Mouse (Mus musculus) liver, postnatal 0 days (tissue): Measurements from ENCODE around the gene Sult1c2. TPM values are rescaled to one million over a fixed set of nuclear protein-coding genes. Genes with fewer than 3 reads are reported as not detected.
"Not testable (repeated sequence)": the region's sequence is repeated elsewhere in the genome, so short reads cannot be mapped to it uniquely, and the experiment has no call there.

ENCODE experiments used
- ATAC-seq: fragments of 200-750 bp; cut with Nextera tagmentation; 2 replicates; pipeline ENCODE4 v1.8.0; 2017; ENCODE audit warnings: mild to moderate bottlenecking, moderate library complexity
- DNase-seq: peaks from one replicate; pipeline ENCODE4 v3.0.0-alpha.2; 2016
- H3K27ac ChIP-seq: fragments of 300-500 bp; sonication (generic); 2 replicates; pipeline ENCODE4 v1.5.1; 2014; ENCODE audit warnings: antibody characterized with exemption, moderate library complexity, mild to moderate bottlenecking, low read depth
- H3K27me3 ChIP-seq: fragments of 300-500 bp; sonication (generic); 2 replicates; pipeline ENCODE4 v1.6.1; 2014; ENCODE audit warnings: low read length, control low read depth, mixed read lengths; ENCODE audit not compliant: insufficient read depth
- H3K36me3 ChIP-seq: fragments of 300-500 bp; sonication (generic); replicated peaks from 2 replicates; pipeline ENCODE4 v1.6.1; 2014; ENCODE audit warnings: mild to moderate bottlenecking, control low read depth, low read length, moderate library complexity, mixed read lengths; ENCODE audit not compliant: insufficient read depth
- H3K4me1 ChIP-seq: fragments of 300-500 bp; sonication (generic); 2 replicates; pipeline ENCODE4 v1.6.1; 2014; ENCODE audit warnings: antibody characterized with exemption, mild to moderate bottlenecking, control low read depth; ENCODE audit not compliant: insufficient read depth
- H3K4me2 ChIP-seq: fragments of 300-500 bp; sonication (generic); 2 replicates; pipeline ENCODE4 v1.6.1; 2014; ENCODE audit warnings: low read depth, mild to moderate bottlenecking, low read length, moderate library complexity, mixed read lengths
- H3K4me3 ChIP-seq: fragments of 300-500 bp; sonication (generic); 2 replicates; pipeline ENCODE4 v1.5.1; 2014; ENCODE audit warnings: low read depth, low read length
- H3K9ac ChIP-seq: fragments of 300-500 bp; sonication (generic); replicated peaks from 2 replicates; pipeline ENCODE4 v1.6.1; 2014; ENCODE audit warnings: mild to moderate bottlenecking, moderate library complexity
- H3K9me3 ChIP-seq: fragments of 300-500 bp; sonication (generic); 2 replicates; pipeline ENCODE4 v1.6.1; 2016; ENCODE audit warnings: mild to moderate bottlenecking, control low read depth, low read length, mixed read lengths
- CTCF ChIP-seq: sonication (generic); IDR thresholded peaks from 2 replicates; pipeline ENCODE4 v1.5.1; 2016; ENCODE audit warnings: antibody characterized with exemption, low read depth
- EP300 ChIP-seq: IDR thresholded peaks from 2 replicates; pipeline ENCODE4 v1.6.1; 2016; ENCODE audit warnings: antibody characterized with exemption, low read depth, mild to moderate bottlenecking
- WGBS: fragments of 180-500 bp; shearing (Covaris S2); extraction: QIAGEN DNeasy Blood & Tissue Kit; methylation state at CpG from one replicate; pipeline ENCODE4 v1.1.7; 2014; ENCODE audit not compliant: insufficient replicate concordance; 5-methylcytosine and 5-hydroxymethylcytosine counted together
- polyA plus RNA-seq: library from polyadenylated mRNA; unstranded; fragments of >200 nt; fragmentation: Nextera tagmentation; extraction: Ambion mirVana; gene quantifications from 2 replicates; pipeline ENCODE4 v1.2.1, GENCODE M21; 2015

The Sult1c2 gene
- polyA plus RNA-seq, 1 experiment from 2014 or later: 3.5 TPM

- Histone ChIP-seq H3K27me3 (no peaks in the 10 kb centered on the region), H3K9ac (no peak overlapping the region), H3K4me2 (no peak overlapping the region), H3K9me3 (no peaks in the 10 kb centered on the region), H3K27ac (no peak overlapping the region), H3K4me3 (no peak overlapping the region), H3K36me3 (no peaks in the 10 kb centered on the region), H3K4me1 (no peaks in the 10 kb centered on the region)
- DNase-seq: no peak
- ATAC-seq: no peak
- WGBS: 74% methylated on average over 3 of the region's 3 CpGs
- TF ChIP-seq CTCF (no peak), EP300 (no peak)
Observed at GRCm38 (mm10) chr17:53854992-53855391, 8.9 kb upstream of the Sult1c2 start.

GRCm38 (mm10) chr17:53845796-53846195 lies 343 bp downstream of the Sult1c2 start:
- Histone ChIP-seq H3K9me3 (no peaks in the 10 kb centered on the region), H3K4me3 (no peak overlapping the region), H3K9ac (no peak overlapping the region), H3K4me1 (no peaks in the 10 kb centered on the region), H3K4me2 (no peak overlapping the region), H3K27me3 (no peaks in the 10 kb centered on the region), H3K36me3 (no peaks in the 10 kb centered on the region), H3K27ac (no peak overlapping the region)
- 54% methylated on average over 7 of the region's 7 CpGs for WGBS
- no peak for TF ChIP-seq EP300
- TF ChIP-seq CTCF: no peak
- ATAC-seq (0 out of 2 replicates have a peak, but pooled peaks have one; percentile 13), DNase-seq (no peak)

GRCm38 (mm10) chr17:53833366-53833765 lies 12.8 kb downstream of the Sult1c2 start:
- ATAC-seq: no peak
- H3K27me3 ChIP-seq: no peaks in the 10 kb centered on the region
- H3K4me3 ChIP-seq: no peak overlapping the region
- no peak overlapping the region for H3K27ac ChIP-seq
- H3K9me3 ChIP-seq: no peaks in the 10 kb centered on the region
- WGBS: 52% methylated on average over 3 of the region's 3 CpGs
- peak; percentile 21 for DNase-seq
- TF ChIP-seq EP300: no peak
- TF ChIP-seq CTCF: peak; percentile 56
- H3K9ac ChIP-seq: no peak overlapping the region
- H3K36me3 ChIP-seq: no peaks in the 10 kb centered on the region
- no peaks in the 10 kb centered on the region for H3K4me1 ChIP-seq
- H3K4me2 ChIP-seq: no peak overlapping the region

GRCm38 (mm10) chr17:53803974-53804373 lies 42.2 kb downstream of the Sult1c2 start:
- not testable (repeated sequence) for H3K4me3 ChIP-seq, H3K4me1 ChIP-seq, H3K27ac ChIP-seq, H3K9ac ChIP-seq, H3K9me3 ChIP-seq, H3K27me3 ChIP-seq, DNase-seq, H3K36me3 ChIP-seq, ATAC-seq, H3K4me2 ChIP-seq
- WGBS: 79% methylated on average over 16 of the region's 16 CpGs

- Histone ChIP-seq H3K4me3 (no peak overlapping the region), H3K9ac (no peak overlapping the region), H3K4me2 (no peak overlapping the region), H3K27me3 (no peaks in the 10 kb centered on the region), H3K4me1 (no peaks in the 10 kb centered on the region), H3K9me3 (no peaks in the 10 kb centered on the region), H3K36me3 (no peaks in the 10 kb centered on the region), H3K27ac (no peak overlapping the region)
- no peak for DNase-seq
- no peak for ATAC-seq
- TF ChIP-seq CTCF (no peak), EP300 (no peak)
- 69% methylated on average over 1 of the region's 1 CpGs for WGBS
Observed at GRCm38 (mm10) chr17:53783381-53783780, 62.8 kb downstream of the Sult1c2 start.

Other genes starting within 250 kb of the Sult1c2 start
- gene Sgo1, start 157.0 kb downstream of the Sult1c2 start, polyA plus RNA-seq: 21.4 and 24.6 TPM in 2 replicates
- not detected in 2 replicates for gene Sult1c1, start 144.3 kb upstream of the Sult1c2 start, polyA plus RNA-seq